Mouse (Mus musculus) embryonic stem cell, embryonic (primary cell): ENCODE results near the gene Cacna1d.

Source experiments
- CTCF ChIA-PET, 4 experiments: fragments of 300-600 bp in 2 of 4; fragments of 350-600 bp in 2 of 4; sonication (Branson Sonifier 250); formaldehyde crosslinking; loops; one replicate each; lab custom pipeline; 2022; ENCODE audit warnings: inconsistent platforms in 2 of 4; lab: Charles Lee
- POLR2A ChIA-PET, 4 experiments: fragments of 300-600 bp in 2 of 4; fragments of 350-600 bp in 2 of 4; sonication (Branson Sonifier 250); formaldehyde crosslinking; loops; one replicate each; lab custom pipeline; 2022; ENCODE audit warnings: antibody characterized with exemption in 4 of 4, inconsistent platforms in 1 of 4; lab: Charles Lee

Gene Cacna1d

DNA sequence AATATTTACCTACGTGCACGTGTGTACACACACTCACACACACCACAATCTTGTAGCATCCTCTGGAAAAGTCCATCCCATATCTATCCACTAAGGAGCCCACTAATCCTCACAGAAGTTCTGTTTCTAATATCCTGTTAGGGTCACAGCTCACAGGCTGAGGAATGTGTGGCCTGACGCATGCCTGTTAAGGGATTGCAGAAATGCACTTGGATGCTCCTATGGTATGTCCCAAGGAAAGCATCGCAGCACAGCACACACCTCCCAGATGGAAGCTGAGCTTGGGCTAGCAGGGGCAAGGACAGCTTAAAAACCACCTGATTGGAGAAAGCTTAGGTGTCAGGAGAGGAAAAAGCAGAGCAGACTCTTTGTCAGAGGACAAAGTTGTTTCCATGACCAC is 271.4 kb downstream of the Cacna1d start:
- ChIA-PET CTCF (no interaction called here), POLR2A (no interaction called here)

DNA sequence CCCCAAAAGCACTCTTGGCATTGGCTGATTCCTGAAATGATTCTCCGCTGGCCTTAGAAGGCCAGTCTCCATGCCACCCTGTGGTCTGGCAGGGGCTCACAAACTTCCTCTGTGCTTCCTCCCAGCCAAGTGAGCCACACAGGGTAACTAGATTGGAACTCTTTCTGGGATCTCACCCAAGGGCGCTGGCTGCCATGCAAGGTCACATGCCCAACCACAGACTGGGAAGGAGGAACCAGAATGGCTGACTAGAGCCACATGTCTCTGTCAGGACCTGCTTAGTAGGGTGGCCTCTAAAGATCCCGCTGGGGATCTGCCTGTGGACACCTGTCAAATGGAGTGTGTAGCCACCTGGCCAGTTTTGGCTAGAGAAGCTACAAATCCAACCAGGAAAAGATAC is 273.1 kb downstream of the Cacna1d start:
- ChIA-PET POLR2A (no interaction called here), CTCF (no interaction called here)

DNA sequence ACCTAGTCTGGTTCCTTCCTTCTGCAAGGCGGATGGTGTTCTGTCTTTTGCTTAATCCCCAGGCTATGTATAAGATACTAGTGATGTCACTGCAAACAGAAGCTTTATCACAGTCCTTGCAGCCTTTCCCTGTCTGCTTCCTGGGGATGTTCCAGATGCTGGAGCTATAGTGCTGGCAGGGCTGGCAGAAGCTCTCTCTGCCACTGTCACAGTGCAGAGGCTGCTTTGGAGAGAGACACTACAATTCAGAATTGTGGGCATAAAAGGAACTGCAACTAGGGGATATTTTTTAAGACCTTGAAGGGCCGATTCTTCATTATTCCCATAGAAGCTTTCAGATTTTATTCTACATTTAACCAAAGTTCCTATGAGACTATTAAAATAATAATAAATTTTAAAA is 274.1 kb downstream of the Cacna1d start:
- CTCF ChIA-PET = interaction anchor here in 1 of 4 experiments (0.7 kb wide), 1 partner anchor 87 kb away, joined by 5 read pairs; no protein-coding TSS in a partner anchor
- POLR2A ChIA-PET = no interaction called here

DNA sequence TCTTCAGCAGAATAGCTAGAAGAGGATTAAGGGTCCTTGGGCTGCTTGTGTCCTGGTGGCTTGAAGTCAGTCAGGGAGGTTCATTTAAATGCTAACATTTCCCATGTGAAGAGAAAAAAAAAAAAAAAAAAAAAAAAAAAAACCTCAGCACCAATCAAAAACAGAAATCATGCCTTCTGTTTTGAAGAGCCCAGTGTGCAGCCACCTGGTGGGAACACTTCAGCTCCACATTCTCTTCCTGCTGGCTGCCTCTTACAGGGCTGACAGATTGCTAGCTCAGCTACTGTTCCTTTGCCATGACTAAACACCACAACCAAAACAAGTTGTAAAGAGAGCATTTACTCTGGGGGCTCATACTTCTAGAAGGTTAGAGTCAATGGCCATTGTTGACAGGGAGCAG is 283.1 kb downstream of the Cacna1d start:
- CTCF ChIA-PET = interaction anchor here in 1 of 4 experiments (0.7 kb wide), 1 partner anchor 33 kb away, joined by 5 read pairs; no protein-coding TSS in a partner anchor
- POLR2A ChIA-PET = interaction anchor here in 2 of 4 experiments (0.6 kb wide), 2 partner anchors 24 to 1603 kb away, joined by 3 read pairs; no protein-coding TSS in a partner anchor

DNA sequence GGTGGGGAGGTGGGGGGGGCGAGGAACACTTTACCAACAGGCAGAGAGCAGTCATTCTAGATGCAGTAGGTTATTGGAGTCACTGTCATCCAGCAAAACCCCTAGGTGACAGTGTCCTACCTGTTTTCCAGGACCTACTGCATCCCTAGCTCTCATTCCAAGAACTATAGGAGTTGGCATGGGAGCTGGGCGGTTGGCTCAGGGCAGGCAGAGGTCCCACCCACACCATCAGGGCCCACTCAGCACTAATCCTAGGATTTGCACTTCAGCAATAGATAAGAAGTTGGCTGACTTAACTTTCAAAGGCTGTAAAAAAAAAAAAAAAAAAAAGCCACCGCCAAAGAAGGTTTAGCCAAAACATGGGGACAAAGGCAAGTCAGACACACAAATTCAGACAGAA is 285.4 kb downstream of the Cacna1d start:
- ChIA-PET POLR2A (no interaction called here), CTCF (interaction anchor here in 3 of 4 experiments (0.7 kb wide), 4 partner anchors 49 to 218 kb away, joined by 3 to 15 read pairs (median 10); no protein-coding TSS in a partner anchor)

DNA sequence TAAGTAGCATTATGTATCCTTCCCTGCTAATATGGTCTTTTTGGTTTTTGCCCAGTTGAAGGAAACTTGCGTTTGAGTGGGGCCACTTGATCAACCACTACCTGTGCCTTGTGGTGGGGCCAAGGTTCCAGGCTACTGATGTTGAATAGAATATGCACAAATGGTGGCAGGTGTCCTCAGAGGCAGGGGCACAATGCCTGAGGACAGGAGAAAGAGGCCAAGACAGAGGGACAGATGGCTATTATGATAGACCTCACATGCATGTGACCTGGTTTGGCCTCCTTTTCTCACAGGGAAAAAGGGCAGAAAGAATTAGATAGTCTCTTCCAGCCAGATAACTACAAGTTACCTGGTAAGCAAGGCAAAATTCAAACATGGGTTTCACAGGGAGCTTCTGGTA is 286.7 kb downstream of the Cacna1d start:
- POLR2A ChIA-PET = no interaction called here
- CTCF ChIA-PET = no interaction called here

DNA sequence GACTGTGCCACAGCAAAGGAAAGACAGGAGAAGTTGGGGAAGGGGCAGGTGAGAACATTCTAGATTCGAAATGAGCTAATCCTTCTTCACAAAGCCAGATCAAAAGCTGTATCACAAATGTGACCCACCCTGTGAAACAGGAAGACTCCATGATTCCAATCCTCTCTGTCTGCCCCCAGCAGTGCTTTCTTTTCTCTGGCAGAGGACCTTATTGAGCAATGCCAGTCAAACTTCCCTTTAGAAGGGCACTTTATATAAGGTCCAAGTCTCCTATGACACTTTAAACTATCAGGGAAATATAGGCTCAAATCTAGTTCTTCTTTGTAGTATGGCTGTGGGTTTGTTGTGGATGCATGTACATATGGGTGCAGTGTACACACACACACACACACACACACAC is 290.9 kb downstream of the Cacna1d start:
- CTCF ChIA-PET = no interaction called here
- POLR2A ChIA-PET = interaction anchor here in 1 of 4 experiments (0.6 kb wide), 1 partner anchor 372 kb away, joined by 4 read pairs; no protein-coding TSS in a partner anchor

DNA sequence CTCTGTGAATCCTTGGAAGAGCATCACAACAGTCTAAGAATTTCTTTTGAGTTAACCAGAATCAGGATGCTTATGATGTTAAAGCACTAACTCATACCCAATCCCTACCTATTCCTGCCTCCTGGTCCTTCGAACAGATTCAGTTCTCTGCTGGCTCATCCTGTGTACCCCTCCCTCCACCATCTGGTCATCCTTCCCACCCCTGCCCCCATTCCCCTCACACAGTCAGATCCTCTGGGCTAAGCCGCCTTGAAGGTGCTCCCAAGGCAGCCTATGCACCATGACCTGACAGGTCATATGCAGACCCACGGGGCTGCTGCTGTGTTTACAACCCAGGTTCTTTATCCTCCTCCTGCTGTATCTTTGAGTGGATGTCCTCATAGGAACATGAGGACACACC is 292.4 kb downstream of the Cacna1d start:
- ChIA-PET CTCF (no interaction called here), POLR2A (no interaction called here)

DNA sequence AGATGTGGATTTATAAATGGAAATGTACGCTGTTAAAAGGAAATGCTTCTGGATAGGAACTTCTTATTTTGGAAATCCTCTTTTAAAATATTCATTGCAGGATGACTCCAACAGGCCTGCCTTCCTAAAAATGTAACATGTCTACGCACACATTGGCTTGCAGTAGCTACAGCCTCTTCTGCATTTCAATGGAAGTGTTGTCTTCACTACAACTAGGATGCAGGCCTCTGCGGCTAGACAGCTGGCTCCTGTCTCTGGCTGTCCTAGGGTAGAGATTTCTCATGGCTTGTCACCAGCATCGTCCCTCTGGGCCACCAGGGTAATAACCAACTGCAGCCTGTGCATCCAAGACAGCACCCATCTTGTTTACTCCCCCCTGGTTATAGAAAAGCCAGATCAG is 293.1 kb downstream of the Cacna1d start:
- POLR2A ChIA-PET = no interaction called here
- CTCF ChIA-PET = no interaction called here

DNA sequence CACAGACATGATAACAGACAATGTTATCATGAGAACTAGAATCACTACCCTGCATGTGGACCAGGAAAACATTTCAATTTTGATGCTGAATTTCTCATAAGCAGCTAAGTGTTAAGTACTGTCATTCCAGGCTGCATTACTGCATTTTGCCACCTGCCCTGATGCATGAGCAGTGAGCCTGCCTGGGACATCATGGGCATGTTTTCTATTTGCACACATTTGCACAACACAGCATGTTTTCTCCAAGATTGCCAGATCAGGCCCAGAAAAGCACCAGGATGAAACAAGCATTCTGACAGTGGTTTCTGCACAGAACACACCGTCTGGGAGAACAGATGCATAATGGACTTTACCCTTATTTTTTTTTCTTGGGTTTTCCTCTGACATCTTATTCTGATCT is 294.3 kb downstream of the Cacna1d start:
- CTCF ChIA-PET = interaction anchor here in 1 of 4 experiments (0.6 to 0.7 kb wide), 2 partner anchors 190 to 262 kb away, joined by 3 to 5 read pairs; no protein-coding TSS in a partner anchor
- POLR2A ChIA-PET = interaction anchor here in 1 of 4 experiments (0.6 kb wide), 1 partner anchor 45 kb away, joined by 4 read pairs; no protein-coding TSS in a partner anchor

DNA sequence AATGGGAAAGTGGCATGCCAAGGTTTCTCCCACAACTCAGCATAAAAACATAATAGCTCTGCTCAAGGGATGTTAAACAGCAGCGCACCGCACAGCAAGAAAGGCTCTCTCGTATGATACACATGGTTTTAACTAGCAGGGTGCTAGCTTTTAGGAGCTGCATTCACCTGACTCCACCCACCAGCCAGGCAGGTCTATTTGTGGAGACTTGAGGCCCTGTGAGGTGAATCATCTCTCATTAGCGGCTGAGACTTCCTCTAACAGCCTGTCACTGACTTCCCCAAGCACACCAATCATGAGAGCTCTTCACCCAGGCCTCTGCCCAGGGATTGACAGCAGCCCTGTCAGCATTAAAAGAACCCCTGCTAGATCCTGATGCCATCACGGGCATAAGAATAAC is 295.0 kb downstream of the Cacna1d start:
- ChIA-PET POLR2A (interaction anchor here in 1 of 4 experiments (0.6 kb wide), 1 partner anchor 46 kb away, joined by 4 read pairs; no protein-coding TSS in a partner anchor), CTCF (interaction anchor here in 1 of 4 experiments (0.7 kb wide), 1 partner anchor 263 kb away, joined by 5 read pairs; no protein-coding TSS in a partner anchor)

DNA sequence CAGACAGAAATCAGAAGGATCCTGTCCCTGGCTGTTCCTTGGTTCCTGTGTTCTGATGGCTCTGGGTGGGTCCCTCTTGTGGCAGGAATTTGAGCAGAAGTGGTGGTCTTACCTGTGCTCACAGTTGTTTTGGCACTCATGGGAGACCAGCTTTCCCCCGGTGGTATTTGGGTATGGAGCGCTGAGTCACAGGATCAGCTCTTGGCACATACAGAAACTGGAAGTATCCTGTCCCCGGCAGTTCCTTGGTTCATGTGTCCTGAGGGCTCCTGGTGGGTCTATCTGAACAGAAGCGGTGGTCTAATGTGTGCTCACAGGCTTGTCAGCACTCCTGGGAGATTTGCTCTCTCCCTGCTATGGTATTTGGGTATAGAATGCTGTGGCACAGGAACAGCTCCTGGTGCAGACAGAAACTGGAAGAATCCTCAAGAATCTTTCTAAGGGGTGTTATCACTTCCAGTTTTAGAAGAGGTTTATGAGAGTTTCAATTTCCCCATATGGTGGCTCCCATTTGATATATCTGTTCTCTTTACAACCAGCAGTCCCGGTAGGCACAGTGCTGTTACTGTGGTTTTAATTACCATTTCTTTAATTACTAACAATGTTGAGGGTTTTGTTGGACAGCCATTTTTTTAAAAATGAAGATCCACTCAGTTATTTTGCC is 300.8 kb downstream of the Cacna1d start:
- ChIA-PET CTCF (interaction anchor here in 2 of 4 experiments (0.6 to 1.1 kb wide), 2 partner anchors 119 to 303 kb away, joined by 3 to 5 read pairs; no protein-coding TSS in a partner anchor), POLR2A (interaction anchor here in 1 of 4 experiments (0.5 kb wide), 1 partner anchor 164 kb away, joined by 3 read pairs; no protein-coding TSS in a partner anchor)

DNA sequence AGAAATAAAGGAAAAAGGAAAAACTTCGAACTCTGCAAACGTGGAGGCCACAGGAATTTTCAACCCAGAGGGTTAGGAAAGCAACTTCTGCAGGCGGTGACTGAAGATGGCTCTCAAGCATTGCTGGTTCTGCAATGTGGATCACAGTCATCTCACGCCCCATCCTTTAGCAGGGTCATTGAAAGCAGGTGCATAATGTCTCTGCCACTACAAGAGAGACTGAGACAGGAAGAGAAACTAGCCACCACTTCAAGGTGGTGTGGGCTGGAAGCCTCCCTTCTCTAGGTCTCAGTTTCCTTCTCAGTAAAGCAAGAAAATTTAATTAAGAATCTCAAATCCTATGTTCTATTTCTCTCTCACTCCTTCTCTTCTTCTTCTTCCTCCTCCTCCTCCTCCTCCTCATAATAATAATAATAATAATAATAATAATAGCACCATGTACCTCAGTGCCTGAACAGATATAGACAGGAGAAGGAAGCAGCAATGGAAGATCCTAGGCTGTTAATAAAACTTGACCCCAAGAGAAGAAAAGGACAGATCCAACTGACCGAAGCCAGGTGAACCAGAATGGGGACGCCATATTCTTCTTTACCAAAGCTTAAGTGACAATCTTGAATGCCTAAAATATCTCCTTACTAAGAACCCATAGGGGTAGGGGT is 305.5 kb downstream of the Cacna1d start:
- ChIA-PET POLR2A (no interaction called here), CTCF (no interaction called here)

DNA sequence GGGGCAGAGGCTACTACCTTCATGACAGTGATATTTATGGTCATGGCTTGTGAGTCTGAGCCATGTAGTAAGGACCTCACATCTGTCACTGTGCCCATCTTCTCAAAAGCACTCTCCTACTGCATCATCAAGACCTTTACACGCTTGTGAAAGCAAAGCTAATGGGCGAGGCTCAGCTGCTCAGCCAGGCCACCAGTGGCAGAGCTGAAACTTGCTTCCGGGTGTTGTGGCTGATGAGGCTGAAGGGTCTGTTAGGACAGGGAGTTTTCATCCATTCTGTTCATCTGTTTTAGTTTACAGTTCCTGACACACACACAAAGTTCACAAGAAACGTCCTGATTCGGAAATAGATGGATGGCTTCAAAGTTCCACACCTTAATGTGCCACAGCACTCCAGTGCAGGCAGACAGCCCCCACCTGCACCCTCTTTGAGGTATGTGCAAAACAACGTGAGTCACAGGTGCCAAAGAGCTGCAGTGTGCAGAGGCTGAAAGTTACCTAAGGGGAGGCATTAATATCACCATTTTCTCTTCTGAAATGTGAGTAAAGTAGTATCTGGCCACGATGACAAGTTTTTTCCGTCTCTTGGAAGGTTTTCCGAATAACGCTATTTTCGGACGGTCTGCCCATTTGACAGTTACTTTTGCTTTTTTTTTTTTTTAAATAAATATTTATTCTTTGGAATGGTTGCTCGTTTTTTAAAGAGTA is 306.7 kb downstream of the Cacna1d start:
- ChIA-PET POLR2A (interaction anchor here in 2 of 4 experiments (0.6 to 1.5 kb wide), 2 partner anchors 21 to 24 kb away, joined by 3 read pairs; no protein-coding TSS in a partner anchor), CTCF (no interaction called here)

DNA sequence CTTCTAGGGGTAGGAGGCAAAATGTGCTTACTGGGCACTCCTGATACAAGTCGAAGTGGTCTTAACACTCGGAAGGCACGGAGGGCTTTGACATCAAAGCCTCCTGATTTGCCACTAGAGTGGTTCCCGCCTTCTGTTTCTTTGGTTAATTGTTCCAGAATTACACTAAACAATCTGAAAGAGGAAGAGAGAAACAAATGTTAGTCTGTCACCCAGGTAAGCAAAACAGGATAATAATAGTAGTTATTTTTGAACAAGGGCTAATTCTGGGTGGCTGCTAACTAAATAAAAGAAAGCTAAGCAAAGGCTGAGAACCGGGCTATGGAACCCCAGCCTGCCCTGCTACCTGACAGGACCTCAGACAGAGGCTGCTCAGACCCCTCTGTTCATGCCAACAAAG is 307.2 kb downstream of the Cacna1d start:
- POLR2A ChIA-PET = interaction anchor here in 2 of 4 experiments (0.6 to 1.5 kb wide), 2 partner anchors 20 to 24 kb away, joined by 3 read pairs; no protein-coding TSS in a partner anchor
- CTCF ChIA-PET = no interaction called here

DNA sequence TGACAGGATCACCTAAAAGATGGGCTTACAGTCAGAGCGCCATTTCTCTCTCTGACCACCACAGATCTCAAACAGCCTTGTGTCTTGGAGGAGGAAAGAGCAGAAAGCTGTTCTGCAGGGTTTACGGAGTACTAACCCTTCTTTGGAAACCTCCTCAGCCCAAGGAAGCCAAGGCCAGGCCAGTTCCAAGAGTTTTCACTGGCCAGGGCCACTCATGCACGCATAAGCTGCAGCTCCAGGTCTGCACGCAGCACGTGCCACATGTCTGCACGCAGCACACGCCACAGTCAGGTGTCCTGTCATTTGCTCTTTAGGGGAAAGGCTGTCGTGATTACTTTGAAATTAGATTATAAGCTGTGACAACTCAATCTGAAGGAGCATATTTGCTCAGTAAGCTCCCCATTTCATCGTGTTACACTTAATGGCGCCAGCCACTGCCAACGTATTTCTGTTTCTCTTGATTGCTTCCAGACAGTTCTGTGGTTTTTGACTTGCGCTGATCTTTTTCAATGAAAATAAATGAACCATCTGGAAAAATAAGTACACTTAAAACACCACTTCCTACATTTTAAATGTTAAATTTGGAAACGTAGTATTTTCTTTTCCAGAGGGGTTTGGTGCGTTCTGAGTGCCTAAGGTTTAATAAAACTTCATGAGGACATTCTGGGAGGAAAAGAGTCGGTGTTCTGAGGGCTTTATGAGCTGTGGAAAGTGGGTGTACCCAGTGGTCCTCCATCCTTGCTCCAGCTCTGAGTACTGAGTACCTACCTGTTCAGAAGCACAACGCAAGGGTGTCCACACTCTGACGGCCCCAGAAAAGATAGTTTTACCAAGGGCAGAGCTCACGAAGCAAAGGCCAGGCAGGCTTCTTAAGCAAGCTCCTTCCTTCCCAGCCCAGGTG is 308.4 kb downstream of the Cacna1d start:
- POLR2A ChIA-PET = interaction anchor here in 1 of 4 experiments (1.5 kb wide), 1 partner anchor 19 kb away, joined by 3 read pairs; no protein-coding TSS in a partner anchor
- CTCF ChIA-PET = interaction anchor here in 1 of 4 experiments (0.7 kb wide), 1 partner anchor 275 kb away, joined by 3 read pairs; no protein-coding TSS in a partner anchor

DNA sequence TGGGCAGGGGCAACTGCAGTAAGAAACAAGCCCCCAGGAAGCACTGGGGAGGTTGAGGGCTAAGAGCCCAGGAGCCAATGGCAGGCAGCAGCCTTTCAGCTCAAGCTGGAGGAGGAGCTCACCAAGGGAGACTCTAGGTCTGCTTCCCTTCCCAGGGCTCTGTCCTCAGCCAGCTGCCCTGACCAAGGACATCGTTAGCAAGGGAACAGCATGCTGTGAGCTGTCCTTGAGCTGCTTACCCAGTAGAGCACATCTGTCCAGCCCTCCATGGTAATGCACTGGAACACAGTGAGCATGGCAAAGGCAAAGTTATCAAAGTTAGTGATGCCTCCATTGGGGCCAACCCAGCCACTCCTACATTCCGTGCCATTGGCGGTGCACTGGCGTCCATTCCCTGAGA is 312.9 kb downstream of the Cacna1d start:
- ChIA-PET CTCF (interaction anchor here in 1 of 4 experiments (0.5 to 0.6 kb wide), 2 partner anchors 70 to 109 kb away, joined by 4 to 5 read pairs; no protein-coding TSS in a partner anchor), POLR2A (interaction anchor here in 1 of 4 experiments (1.4 kb wide), 1 partner anchor 13 kb away, joined by 4 read pairs; no protein-coding TSS in a partner anchor)

DNA sequence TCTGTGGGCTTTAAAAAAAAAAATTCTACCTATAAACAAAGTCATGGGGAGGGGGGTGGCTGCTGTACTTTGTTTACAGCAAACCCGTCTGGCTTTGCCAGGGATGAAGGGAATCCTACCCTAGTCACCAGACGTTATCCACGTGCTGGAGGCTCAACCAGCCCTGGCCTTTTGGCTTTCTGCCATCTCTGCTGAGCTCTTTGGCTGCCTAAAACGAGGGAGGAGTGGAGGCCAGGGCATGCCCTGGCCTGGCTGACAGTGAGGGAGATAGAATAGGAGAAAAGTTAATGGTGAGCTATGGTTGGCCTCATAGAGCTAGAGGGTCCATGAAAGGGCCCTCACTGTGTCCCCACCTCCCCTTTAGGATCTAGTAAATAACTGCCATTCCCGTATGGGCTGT is 313.4 kb downstream of the Cacna1d start:
- ChIA-PET CTCF (interaction anchor here in 2 of 4 experiments (0.6 kb wide), 2 partner anchors 71 to 146 kb away, joined by 4 read pairs; no protein-coding TSS in a partner anchor), POLR2A (interaction anchor here in 1 of 4 experiments (1.4 kb wide), 1 partner anchor 13 kb away, joined by 4 read pairs; no protein-coding TSS in a partner anchor)
